Mouse (Mus musculus) erythroblast, embryonic 14.5 days (primary cell): ENCODE results near the gene Lypd1. TPM values are rescaled to one million over a fixed set of nuclear protein-coding genes. Genes with fewer than 3 reads are reported as not detected.

Experiments
- H3K27me3 ChIP-seq: 2 replicates; pipeline ENCODE4 v1.6.1; 2012; ENCODE audit warnings: inconsistent platforms; ENCODE audit not compliant: control insufficient read depth
- H3K36me3 ChIP-seq: 2 replicates; pipeline ENCODE4 v1.6.1; 2012; ENCODE audit warnings: mild to moderate bottlenecking, inconsistent platforms; ENCODE audit not compliant: control insufficient read depth
- H3K4me1 ChIP-seq: 2 replicates; pipeline ENCODE4 v1.6.1; 2012; ENCODE audit warnings: inconsistent platforms; ENCODE audit not compliant: control insufficient read depth
- H3K4me3 ChIP-seq: replicated peaks from 2 replicates; pipeline ENCODE3; 2012; ENCODE audit warnings: moderate library complexity, mild to moderate bottlenecking, inconsistent platforms
- H3K9me3 ChIP-seq: 2 replicates; pipeline ENCODE4 v1.6.1; 2012; ENCODE audit warnings: low read length, inconsistent platforms, mixed read lengths; ENCODE audit not compliant: control insufficient read depth
- GATA1 ChIP-seq: IDR thresholded peaks from 2 replicates; pipeline ENCODE4 v1.6.1; 2012; ENCODE audit warnings: low read length, inconsistent platforms, mixed read lengths
- TAL1 ChIP-seq: IDR thresholded peaks from 3 replicates; pipeline ENCODE4 v1.6.1; 2012; ENCODE audit warnings: low read length, inconsistent platforms, mixed read lengths
- polyA plus RNA-seq: library from polyadenylated mRNA; stranded (reverse); fragments of >175 nt; gene quantifications from 2 replicates; pipeline ENCODE4 v1.2.3, GENCODE M21; 2012

Gene Lypd1
- polyA plus RNA-seq, 1 experiment, result not detected

- no peaks in the 10 kb centered on the region for H3K9me3 ChIP-seq
- TF ChIP-seq GATA1 (no peak), TAL1 (no peak)
- H3K4me1 ChIP-seq, result no peaks in the 10 kb centered on the region
Observed at GRCm38 (mm10) chr1:125823611-125824010, 89.3 kb downstream of the Lypd1 start.

GRCm38 (mm10) chr1:125821101-125821500, 91.8 kb downstream of the Lypd1 start:
- no peaks in the 10 kb centered on the region for H3K27me3 ChIP-seq
- H3K9me3 ChIP-seq, result no peaks in the 10 kb centered on the region
- no peaks in the 10 kb centered on the region for H3K4me1 ChIP-seq
- H3K4me3 ChIP-seq, result no peak overlapping the region
- TF ChIP-seq TAL1, result no peak
- no peak for TF ChIP-seq GATA1
- no peaks in the 10 kb centered on the region for H3K36me3 ChIP-seq

More at GRCm38 (mm10) chr1:125823611-125824010, 89.3 kb downstream of the Lypd1 start:
- Histone ChIP-seq H3K4me3 (no peak overlapping the region), H3K27me3 (no peaks in the 10 kb centered on the region), H3K36me3 (no peaks in the 10 kb centered on the region)

Other genes starting within 250 kb of the Lypd1 start
- not detected in 2 replicates for gene Gpr39, start 236.1 kb downstream of the Lypd1 start, polyA plus RNA-seq